Mouse (Mus musculus) erythroblast, embryonic 14.5 days (primary cell): ENCODE results near the gene Cyfip2.

Experiments
- GATA1 ChIP-seq: IDR thresholded peaks from 2 replicates; pipeline ENCODE4 v1.6.1; 2012; ENCODE audit warnings: low read length, inconsistent platforms, mixed read lengths
- TAL1 ChIP-seq: IDR thresholded peaks from 3 replicates; pipeline ENCODE4 v1.6.1; 2012; ENCODE audit warnings: low read length, inconsistent platforms, mixed read lengths

- TF ChIP-seq GATA1 (no peak), TAL1 (no peak)
Measured at GRCm38 (mm10) chr11:46289561-46289960, 23.1 kb downstream of the Cyfip2 start.
